Mouse (Mus musculus) hindbrain, embryonic 16.5 days (tissue): ENCODE measurements at regions not wholly inside any gene's neighbourhood (a gene's known extent, or its start where the extent isn't known, plus 50 kb on each side); places are given as distances from the start of the nearest gene placed in this dataset.

Experiments
- ATAC-seq: fragments of 200-750 bp; cut with Nextera tagmentation; 2 replicates; pipeline ENCODE4 v1.8.0; 2017; ENCODE audit warnings: moderate TSS enrichment, moderate library complexity
- H3K27ac ChIP-seq: fragments of 300-500 bp; sonication (generic); 2 replicates; pipeline ENCODE4 v1.5.1; 2014; ENCODE audit warnings: low read depth, mild to moderate bottlenecking, control low read depth, low read length, moderate library complexity
- H3K27me3 ChIP-seq: fragments of 300-500 bp; sonication (generic); replicated peaks from 2 replicates; pipeline ENCODE4 v1.6.1; 2014; ENCODE audit warnings: low read length; ENCODE audit not compliant: control insufficient read depth, insufficient read depth
- H3K36me3 ChIP-seq: fragments of 300-500 bp; sonication (generic); 2 replicates; pipeline ENCODE4 v1.6.1; 2014; ENCODE audit warnings: mild to moderate bottlenecking, low read length, moderate library complexity, mixed read lengths; ENCODE audit not compliant: control insufficient read depth, insufficient read depth
- H3K4me1 ChIP-seq: fragments of 300-500 bp; sonication (generic); 2 replicates; pipeline ENCODE4 v1.6.1; 2014; ENCODE audit warnings: low read depth, low read length; ENCODE audit not compliant: control insufficient read depth, insufficient read depth
- H3K4me2 ChIP-seq: fragments of 300-500 bp; sonication (generic); 2 replicates; pipeline ENCODE4 v1.6.1; 2014; ENCODE audit warnings: mild to moderate bottlenecking, low read length, control low read depth, moderate library complexity
- H3K4me3 ChIP-seq: fragments of 300-500 bp; sonication (generic); 2 replicates; pipeline ENCODE4 v1.5.1; 2014; ENCODE audit warnings: mild to moderate bottlenecking, low read length, control low read depth, moderate library complexity
- H3K9ac ChIP-seq: fragments of 300-500 bp; sonication (generic); 2 replicates; pipeline ENCODE4 v1.6.1; 2014; ENCODE audit warnings: low read depth, mild to moderate bottlenecking, control low read depth, low read length, moderate library complexity
- H3K9me3 ChIP-seq: fragments of 300-500 bp; sonication (generic); 2 replicates; pipeline ENCODE4 v1.6.1; 2014; ENCODE audit warnings: mild to moderate bottlenecking, low read length, moderate library complexity; ENCODE audit not compliant: control insufficient read depth
- WGBS: fragments of 180-500 bp; shearing (Covaris S2); extraction: QIAGEN DNeasy Blood & Tissue Kit; methylation state at CpG from one replicate; pipeline ENCODE4 v1.1.7; 2014; 5-methylcytosine and 5-hydroxymethylcytosine counted together

DNA sequence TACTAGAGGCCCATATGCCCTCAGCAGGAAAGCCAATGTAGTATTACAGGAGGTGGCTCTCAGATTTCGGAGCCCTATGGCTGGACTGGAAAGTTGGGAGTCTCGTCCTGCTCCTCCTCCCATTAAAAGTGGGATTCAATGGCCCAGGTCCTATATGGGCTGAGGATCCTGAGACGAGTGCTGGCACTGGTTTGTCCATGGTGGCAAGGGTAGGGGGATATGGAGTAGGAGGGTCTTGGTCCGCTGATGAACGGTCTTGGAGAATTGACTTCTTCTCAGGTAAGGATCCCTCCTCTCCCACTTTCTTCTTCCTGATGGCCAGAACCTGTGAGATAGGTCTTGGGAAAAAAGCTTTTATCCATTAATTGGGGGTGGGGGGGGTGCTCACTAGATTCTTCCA, 522.2 kb upstream of the Slc5a7 start:
- H3K4me2 ChIP-seq: no peak overlapping the region
- H3K27ac ChIP-seq: no peak overlapping the region
- H3K9me3 ChIP-seq: no peaks in the 10 kb centered on the region
- no peaks in the 10 kb centered on the region for H3K27me3 ChIP-seq
- H3K36me3 ChIP-seq: no peaks in the 10 kb centered on the region
- WGBS: 87% methylated on average over 5 of the region's 5 CpGs
- ATAC-seq: no peak
- no peaks in the 10 kb centered on the region for H3K4me1 ChIP-seq
- H3K4me3 ChIP-seq: no peak overlapping the region
- no peak overlapping the region for H3K9ac ChIP-seq

DNA sequence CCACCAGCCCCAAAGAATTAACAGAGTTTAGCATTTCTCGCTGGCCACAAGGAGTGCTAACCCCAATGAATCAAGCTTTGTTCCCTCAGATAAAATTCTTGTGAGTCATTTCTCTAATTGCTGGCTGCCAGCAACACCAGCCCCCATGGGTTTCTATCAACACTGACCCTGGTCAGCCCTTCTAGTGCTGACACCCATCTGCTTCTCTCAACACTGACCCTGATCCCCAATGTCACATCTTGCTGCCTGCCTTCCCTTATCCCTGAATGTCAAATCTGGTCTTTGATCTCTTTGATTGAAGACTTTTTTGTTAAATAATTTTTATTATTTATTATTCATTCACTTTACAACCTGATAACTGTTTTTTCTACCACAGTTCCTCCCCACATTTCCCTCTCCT, 554.8 kb upstream of the Slc5a7 start:
- H3K9ac ChIP-seq: no peak overlapping the region
- no peak overlapping the region for H3K27ac ChIP-seq
- no peaks in the 10 kb centered on the region for H3K36me3 ChIP-seq
- no peaks in the 10 kb centered on the region for H3K4me1 ChIP-seq
- no peaks in the 10 kb centered on the region for H3K27me3 ChIP-seq
- no peaks in the 10 kb centered on the region for H3K9me3 ChIP-seq
- WGBS: 96% methylated on average over 1 of the region's 1 CpGs
- no peak overlapping the region for H3K4me3 ChIP-seq
- H3K4me2 ChIP-seq: no peak overlapping the region
- no peak for ATAC-seq

DNA sequence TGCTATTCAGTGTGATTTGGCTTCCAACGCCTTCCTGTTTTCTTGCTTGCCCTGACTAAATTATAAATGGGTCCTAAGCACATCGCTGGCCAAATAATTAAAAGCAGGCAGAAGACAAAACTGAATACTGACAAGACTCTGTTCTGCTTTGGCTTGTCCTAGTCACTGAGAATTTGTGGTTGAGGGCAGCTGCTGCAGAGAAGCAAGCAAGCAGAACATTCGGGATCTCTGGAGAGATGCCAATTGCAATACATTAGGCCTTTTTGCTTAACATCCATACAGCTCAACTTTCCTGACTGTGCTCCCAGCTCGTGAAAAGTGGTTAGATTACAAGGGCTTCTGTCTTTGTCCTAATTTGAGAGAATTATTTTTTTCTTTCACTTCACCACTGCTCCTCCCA, 549.0 kb upstream of the St6gal2 start:
- no peaks in the 10 kb centered on the region for H3K4me1 ChIP-seq
- no peak overlapping the region for H3K4me2 ChIP-seq
- H3K27me3 ChIP-seq: no peaks in the 10 kb centered on the region
- WGBS: 40% methylated on average over 4 of the region's 4 CpGs
- H3K9me3 ChIP-seq: no peaks in the 10 kb centered on the region
- peak; percentile 90 for ATAC-seq
- no peak overlapping the region for H3K9ac ChIP-seq
- no peaks in the 10 kb centered on the region for H3K36me3 ChIP-seq
- H3K4me3 ChIP-seq: no peak overlapping the region
- no peak overlapping the region for H3K27ac ChIP-seq

DNA sequence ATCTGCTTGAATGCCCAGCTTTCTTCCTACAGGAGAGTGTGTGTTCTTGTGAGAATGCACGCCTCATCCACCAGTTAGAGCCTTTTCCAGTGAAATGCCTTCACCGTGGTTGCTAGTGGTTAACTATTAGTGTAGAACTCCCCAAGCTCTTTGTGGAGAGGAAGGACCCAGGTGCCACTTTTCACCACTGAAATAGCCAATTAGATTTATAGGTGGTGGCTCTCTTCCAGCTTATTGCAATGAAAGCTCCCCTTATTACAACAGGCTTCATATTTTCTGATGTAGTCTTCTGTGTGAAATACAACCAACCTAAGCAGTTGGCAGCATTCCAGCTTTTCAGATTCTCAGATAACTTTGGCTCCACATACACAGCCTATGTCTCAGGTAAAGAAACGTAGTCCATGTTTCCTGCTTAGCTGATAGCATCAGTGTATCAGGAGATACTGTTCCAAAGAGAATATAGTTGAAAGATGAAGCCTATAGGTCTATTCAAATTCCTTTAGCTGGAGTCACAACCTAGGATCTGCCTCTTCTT, 515.9 kb upstream of the St6gal2 start:
- H3K4me1 ChIP-seq: no peaks in the 10 kb centered on the region
- no peaks in the 10 kb centered on the region for H3K27me3 ChIP-seq
- no peak overlapping the region for H3K4me2 ChIP-seq
- H3K9me3 ChIP-seq: no peaks in the 10 kb centered on the region
- 75% methylated on average over 3 of the region's 3 CpGs for WGBS
- no peaks in the 10 kb centered on the region for H3K36me3 ChIP-seq
- no peak overlapping the region for H3K27ac ChIP-seq
- H3K4me3 ChIP-seq: no peak overlapping the region
- peak; percentile 45; the same call in 1 of the 2 replicates for ATAC-seq
- no peak overlapping the region for H3K9ac ChIP-seq

DNA sequence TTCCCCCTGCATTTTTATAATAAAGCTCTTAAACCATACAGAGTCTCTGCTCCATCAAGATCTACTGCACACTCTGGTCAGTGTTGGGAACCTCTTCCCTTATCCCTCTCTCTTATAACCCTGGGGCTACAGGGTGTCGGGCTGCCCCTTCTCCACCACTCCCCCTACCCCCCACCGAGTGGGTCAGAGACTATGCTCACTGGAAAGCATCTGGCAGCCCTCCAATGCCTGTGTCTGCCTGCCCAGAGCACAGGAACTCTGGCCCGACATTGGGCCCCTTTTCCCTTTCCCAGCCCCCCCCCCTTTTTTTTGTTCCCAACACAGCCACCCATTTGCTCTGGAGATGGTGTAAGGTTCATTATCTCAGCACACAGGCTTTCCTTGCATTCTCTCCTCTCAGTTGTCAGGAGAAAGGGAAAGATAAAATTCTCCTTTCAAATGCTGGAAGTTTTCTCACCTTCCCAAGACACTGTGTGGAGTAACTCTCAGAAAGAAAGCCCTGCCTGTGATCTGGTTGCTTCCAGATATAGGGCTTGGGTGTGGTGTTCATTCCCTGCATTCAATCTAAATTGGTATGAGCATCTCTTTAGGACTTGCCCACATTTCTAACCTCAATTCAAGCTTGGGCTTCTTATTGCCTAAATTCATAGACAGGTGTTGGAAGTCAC, 501.7 kb upstream of the St6gal2 start:
- no peak overlapping the region for H3K27ac ChIP-seq
- no peaks in the 10 kb centered on the region for H3K27me3 ChIP-seq
- no peak overlapping the region for H3K4me3 ChIP-seq
- no peak overlapping the region for H3K4me2 ChIP-seq
- no peak for ATAC-seq
- H3K36me3 ChIP-seq: no peaks in the 10 kb centered on the region
- H3K9me3 ChIP-seq: no peaks in the 10 kb centered on the region
- H3K4me1 ChIP-seq: no peaks in the 10 kb centered on the region
- 33% methylated on average over 3 of the region's 3 CpGs for WGBS
- H3K9ac ChIP-seq: no peak overlapping the region

DNA sequence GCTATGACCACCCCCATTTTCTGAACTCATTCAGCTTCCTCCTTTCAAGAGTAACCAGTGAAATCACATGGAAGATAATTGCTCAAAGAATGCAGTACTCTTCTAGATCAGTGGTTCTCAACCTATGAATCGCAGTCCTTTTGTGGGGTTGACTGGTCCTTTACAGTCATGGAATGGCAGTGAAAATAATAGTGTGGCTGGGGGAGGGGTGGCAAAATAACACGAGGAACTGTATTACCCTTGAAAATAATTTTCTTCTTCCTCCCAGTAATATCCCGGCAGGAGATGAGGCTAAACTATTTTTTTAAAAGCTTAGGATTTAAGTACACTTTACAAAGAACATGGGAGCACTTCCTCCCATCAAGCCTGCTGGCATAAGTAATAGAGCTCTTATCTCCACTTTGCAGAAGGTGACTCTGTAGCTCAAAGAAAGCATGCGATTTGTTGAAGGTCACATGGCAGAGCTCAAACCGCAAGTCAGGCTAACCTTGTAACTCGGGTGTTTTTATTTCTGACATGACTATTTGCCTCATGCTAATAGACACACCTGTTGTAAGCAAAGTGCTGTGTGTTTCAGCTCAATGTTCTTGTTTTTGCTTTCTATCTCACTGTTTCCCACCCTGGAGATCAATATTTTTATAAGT, 500.8 kb upstream of the St6gal2 start:
- ATAC-seq: no peak

More for the DNA sequence above, 500.8 kb upstream of the St6gal2 start:
- Histone ChIP-seq H3K36me3 (no peaks in the 10 kb centered on the region), H3K4me2 (no peak overlapping the region), H3K4me1 (no peaks in the 10 kb centered on the region), H3K27me3 (no peaks in the 10 kb centered on the region), H3K9ac (no peak overlapping the region), H3K27ac (no peak overlapping the region), H3K9me3 (no peaks in the 10 kb centered on the region), H3K4me3 (no peak overlapping the region)
- 72% methylated on average over 6 of the region's 6 CpGs for WGBS
